Mouse (Mus musculus) large intestine, adult 2 months (tissue): ENCODE results near the gene Stat6. TPM values are rescaled to one million over a fixed set of nuclear protein-coding genes. Genes with fewer than 3 reads are reported as not detected.
"Not testable (repeated sequence)": the region's sequence is repeated elsewhere in the genome, so short reads cannot be mapped to it uniquely, and the experiment has no call there.

Experiments used
- DNase-seq: peaks from one replicate; pipeline ENCODE4 v3.0.0-alpha.2; 2012; ENCODE audit warnings: low read depth, low spot score
- WGBS: fragments of 180-500 bp; shearing (Covaris S2); methylation state at CpG from one replicate; pipeline ENCODE4 v1.1.7; 2018; 5-methylcytosine and 5-hydroxymethylcytosine counted together
- polyA plus RNA-seq: library from polyadenylated mRNA; depleted of rRNA; stranded (reverse); fragments of >200 nt; gene quantifications from 2 replicates; pipeline ENCODE4 v1.2.3, GENCODE M21; 2012

Gene Stat6
- polyA plus RNA-seq, 1 experiment = 67.5 TPM

- no peak for DNase-seq
- under 1% methylated on average over 19 of the region's 19 CpGs for WGBS
Measured at GRCm38 (mm10) chr10:127641861-127642771, 670 bp upstream of the Stat6 start.

GRCm38 (mm10) chr10:127643553-127644238, 910 bp downstream of the Stat6 start:
- under 1% methylated on average over 25 of the region's 25 CpGs for WGBS
- DNase-seq = no peak

GRCm38 (mm10) chr10:127645791-127646190, 3.0 kb downstream of the Stat6 start:
- DNase-seq = no peak
- WGBS = 85% methylated on average over 2 of the region's 2 CpGs

GRCm38 (mm10) chr10:127652906-127653638, 10.3 kb downstream of the Stat6 start:
- 63% methylated on average over 21 of the region's 21 CpGs for WGBS
- DNase-seq = no peak

- 59% methylated on average over 16 of the region's 16 CpGs for WGBS
- no peak for DNase-seq
Measured at GRCm38 (mm10) chr10:127654970-127655579, 12.3 kb downstream of the Stat6 start.

- 71% methylated on average over 6 of the region's 6 CpGs for WGBS
Measured at GRCm38 (mm10) chr10:127657617-127658016, 14.8 kb downstream of the Stat6 start.

GRCm38 (mm10) chr10:127658076-127658475, 15.3 kb downstream of the Stat6 start:
- DNase-seq = no peak
- WGBS = 17% methylated on average over 6 of the region's 6 CpGs

More at GRCm38 (mm10) chr10:127657617-127658016, 14.8 kb downstream of the Stat6 start:
- not testable (repeated sequence) for DNase-seq

- 21% methylated on average over 1 of the region's 1 CpGs for WGBS
- DNase-seq = no peak
Measured at GRCm38 (mm10) chr10:127659551-127659950, 16.8 kb downstream of the Stat6 start.

GRCm38 (mm10) chr10:127661291-127661914, 18.6 kb downstream of the Stat6 start:
- 12% methylated on average over 13 of the region's 14 CpGs for WGBS
- no peak for DNase-seq

- no peak for DNase-seq
- WGBS = 0% methylated on average over 16 of the region's 16 CpGs
Measured at GRCm38 (mm10) chr10:127661915-127662663, 19.3 kb downstream of the Stat6 start.

- no peak for DNase-seq
- WGBS = 53% methylated on average over 19 of the region's 19 CpGs
Measured at GRCm38 (mm10) chr10:127662666-127663253, 20.0 kb downstream of the Stat6 start.

GRCm38 (mm10) chr10:127663590-127663989, 20.8 kb downstream of the Stat6 start:
- DNase-seq = no peak
- 36% methylated on average over 5 of the region's 5 CpGs for WGBS

GRCm38 (mm10) chr10:127664166-127664565, 21.4 kb downstream of the Stat6 start:
- no peak for DNase-seq
- 80% methylated on average over 16 of the region's 16 CpGs for WGBS

- DNase-seq = no peak
- 77% methylated on average over 13 of the region's 13 CpGs for WGBS
Measured at GRCm38 (mm10) chr10:127664891-127665290, 22.1 kb downstream of the Stat6 start.

GRCm38 (mm10) chr10:127665366-127666181, 22.8 kb downstream of the Stat6 start:
- no peak for DNase-seq
- 28% methylated on average over 14 of the region's 14 CpGs for WGBS

- DNase-seq = no peak
- under 1% methylated on average over 70 of the region's 73 CpGs for WGBS
Measured at GRCm38 (mm10) chr10:127666501-127667268, 23.9 kb downstream of the Stat6 start, which contains the start of gene Nemp1. Gene Nemp1 (plus strand): TSS chr10:127666901.
